Mouse (Mus musculus) small intestine, adult 2 months (tissue): ENCODE data around the gene Pdia2. TPM values are rescaled to one million over a fixed set of nuclear protein-coding genes. Genes with fewer than 3 reads are reported as not detected.
"Not testable (repeated sequence)": the region's sequence is repeated elsewhere in the genome, so short reads cannot be mapped to it uniquely, and the experiment has no call there.

Experiments
- H3K27ac ChIP-seq: fragments of 200-500 bp; 2 replicates; pipeline ENCODE4 v1.5.1; 2012; ENCODE audit warnings: low read depth, low read length, control low read depth, inconsistent platforms; ENCODE audit not compliant: insufficient read depth
- H3K27me3 ChIP-seq: fragments of 200-500 bp; 2 replicates; pipeline ENCODE4 v1.6.1; 2012; ENCODE audit warnings: mild to moderate bottlenecking, moderate library complexity, low read length, inconsistent platforms; ENCODE audit not compliant: control insufficient read depth, insufficient read depth
- H3K36me3 ChIP-seq: fragments of 200-500 bp; 2 replicates; pipeline ENCODE4 v1.6.1; 2012; ENCODE audit warnings: mild to moderate bottlenecking, low read length, control low read depth, inconsistent platforms; ENCODE audit not compliant: control insufficient read depth, insufficient read depth
- H3K4me1 ChIP-seq: fragments of 200-500 bp; 2 replicates; pipeline ENCODE4 v1.6.1; 2012; ENCODE audit warnings: low read length, inconsistent platforms, mixed read lengths; ENCODE audit not compliant: control insufficient read depth, insufficient read depth, insufficient read length
- H3K4me3 ChIP-seq: fragments of 200-500 bp; 2 replicates; pipeline ENCODE4 v1.5.1; 2012; ENCODE audit warnings: low read depth, mild to moderate bottlenecking, control low read depth, inconsistent platforms, low read length, moderate library complexity
- CTCF ChIP-seq: fragments of 200-500 bp; IDR thresholded peaks from 2 replicates; pipeline ENCODE4 v1.5.1; 2012; ENCODE audit warnings: low read depth, mild to moderate bottlenecking, control low read depth, inconsistent platforms, low read length, moderate library complexity, mixed read lengths; ENCODE audit not compliant: insufficient replicate concordance, insufficient read length; ENCODE audit errors: extremely low read depth
- POLR2A ChIP-seq: fragments of 200-500 bp; IDR thresholded peaks from 2 replicates; pipeline ENCODE4 v1.6.1; 2012; ENCODE audit warnings: low read depth, mild to moderate bottlenecking, control low read depth, inconsistent platforms, low read length, moderate library complexity
- WGBS: fragments of 180-500 bp; shearing (Covaris S2); methylation state at CpG from one replicate; pipeline ENCODE4 v1.1.7; 2018; 5-methylcytosine and 5-hydroxymethylcytosine counted together
- polyA plus RNA-seq: library from polyadenylated mRNA; depleted of rRNA; stranded (reverse); fragments of >200 nt; gene quantifications from 2 replicates; pipeline ENCODE4 v1.2.3, GENCODE M21; 2012; rRNA removed

Gene Pdia2
- polyA plus RNA-seq, 1 experiment = 1.6 TPM

GRCm38 (mm10) chr17:26181179-26181578 lies 17.7 kb downstream of the Pdia2 start:
- Histone ChIP-seq H3K4me3 (no peak overlapping the region), H3K36me3 (peaks cover 36% of the 10 kb centered on the region), H3K27me3 (no peaks in the 10 kb centered on the region), H3K4me1 (no peaks in the 10 kb centered on the region), H3K27ac (no peak overlapping the region)
- 94% methylated on average over 3 of the region's 3 CpGs for WGBS
- no peak for TF ChIP-seq POLR2A
- no peak for TF ChIP-seq CTCF

DNA sequence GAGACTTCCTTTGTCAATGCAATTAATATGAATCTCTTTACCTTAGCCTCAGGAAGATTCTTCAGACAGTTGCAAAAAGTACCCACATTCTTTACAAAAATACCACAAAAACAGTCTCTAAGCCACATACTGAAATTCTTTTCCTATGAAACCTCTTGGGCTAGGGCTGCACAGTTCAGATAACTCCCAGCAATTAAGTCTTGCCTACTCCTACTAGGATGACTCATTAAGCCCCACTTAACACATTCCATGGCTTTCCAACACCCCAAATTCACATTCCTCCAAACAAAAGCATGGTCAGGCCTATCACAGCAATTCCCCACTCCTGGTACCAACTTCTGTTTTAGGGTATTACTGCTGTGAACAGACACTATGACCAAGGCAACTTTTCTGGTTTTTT lies 20.3 kb downstream of the Pdia2 start:
- Histone ChIP-seq H3K27ac (no peak overlapping the region), H3K27me3 (no peaks in the 10 kb centered on the region), H3K4me1 (no peaks in the 10 kb centered on the region), H3K4me3 (no peak overlapping the region), H3K36me3 (peaks cover 27% of the 10 kb centered on the region)
- TF ChIP-seq CTCF = no peak
- TF ChIP-seq POLR2A = no peak

- H3K27ac ChIP-seq, H3K27me3 ChIP-seq, H3K4me1 ChIP-seq, H3K4me3 ChIP-seq: not testable (repeated sequence)
- H3K36me3 ChIP-seq = peaks cover 21% of the 10 kb centered on the region
- 67% methylated on average over 2 of the region's 2 CpGs for WGBS
Measured at GRCm38 (mm10) chr17:26175248-26175647, 23.6 kb downstream of the Pdia2 start.

DNA sequence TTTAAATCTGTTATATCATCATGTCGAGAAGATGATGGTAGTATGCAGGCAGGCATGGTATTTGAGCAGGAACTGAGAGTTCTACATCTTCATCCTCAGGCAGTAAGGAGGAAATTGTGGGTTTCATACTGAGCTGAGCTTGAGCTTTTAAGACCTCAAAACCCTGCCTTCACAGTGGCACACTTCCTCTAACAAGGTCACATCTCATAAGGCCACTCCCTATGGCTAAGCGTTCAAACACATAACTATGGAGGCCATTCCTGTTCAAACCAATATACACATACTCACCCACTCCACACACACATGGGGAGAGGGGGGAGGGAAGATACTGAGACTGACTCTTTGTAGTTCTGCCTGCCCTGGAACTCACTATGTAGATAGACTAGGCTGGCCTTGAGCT lies 30.8 kb downstream of the Pdia2 start:
- 75% methylated on average over 2 of the region's 2 CpGs for WGBS
- Histone ChIP-seq H3K27me3 (no peaks in the 10 kb centered on the region), H3K4me3 (no peak overlapping the region), H3K36me3 (peaks cover 6% of the 10 kb centered on the region), H3K4me1 (peaks cover 2% of the 10 kb centered on the region; the same call in 1 of the 2 replicates), H3K27ac (no peak overlapping the region; the same call in 1 of the 2 replicates)
- no peak for TF ChIP-seq POLR2A
- TF ChIP-seq CTCF = no peak

- Histone ChIP-seq H3K4me1 (no peaks in the 10 kb centered on the region), H3K27ac (no peak overlapping the region), H3K27me3 (no peaks in the 10 kb centered on the region), H3K4me3 (no peak overlapping the region), H3K36me3 (peaks cover 4% of the 10 kb centered on the region; the same call in 1 of the 2 replicates)
- 98% methylated on average over 1 of the region's 1 CpGs for WGBS
- TF ChIP-seq POLR2A = no peak
- no peak for TF ChIP-seq CTCF
Measured at GRCm38 (mm10) chr17:26162736-26163135, 36.2 kb downstream of the Pdia2 start.

GRCm38 (mm10) chr17:26151886-26152630 lies 46.8 kb downstream of the Pdia2 start:
- H3K4me1 ChIP-seq = no peaks in the 10 kb centered on the region
- H3K4me3 ChIP-seq = no peak overlapping the region
- H3K27ac ChIP-seq = no peak overlapping the region
- H3K36me3 ChIP-seq = peaks cover 6% of the 10 kb centered on the region
- no peaks in the 10 kb centered on the region for H3K27me3 ChIP-seq
- TF ChIP-seq CTCF = no peak
- TF ChIP-seq POLR2A = no peak
- WGBS = 94% methylated on average over 2 of the region's 2 CpGs

DNA sequence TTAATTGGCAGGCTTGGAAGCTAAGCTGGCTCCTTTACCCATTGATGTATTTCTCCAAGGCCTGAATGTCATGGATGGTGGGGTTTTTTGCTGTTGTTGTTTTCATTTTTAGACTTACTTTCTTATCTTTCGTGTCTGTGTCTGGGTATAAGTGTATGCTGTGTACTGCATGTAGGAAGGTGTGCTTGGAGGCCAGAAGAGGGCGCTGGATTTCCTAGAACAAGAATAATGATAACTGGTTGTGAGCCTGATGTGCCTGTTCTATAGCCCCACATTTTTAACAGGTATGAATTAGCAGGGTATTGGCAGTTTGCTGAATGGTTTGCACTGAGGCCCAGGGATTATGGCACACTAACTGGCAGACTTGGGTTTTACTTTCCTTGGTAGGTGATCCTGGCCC lies 49.8 kb downstream of the Pdia2 start:
- WGBS = 78% methylated on average over 2 of the region's 2 CpGs
- Histone ChIP-seq H3K4me1 (no peaks in the 10 kb centered on the region), H3K27me3 (no peaks in the 10 kb centered on the region), H3K36me3 (peaks cover 6% of the 10 kb centered on the region), H3K27ac (no peak overlapping the region), H3K4me3 (no peak overlapping the region)
- TF ChIP-seq CTCF (no peak), POLR2A (no peak)

Other genes starting within 250 kb of the Pdia2 start
- 0.04 TPM in 1 of 2 replicates, not detected in the other for gene A930017K11Rik, start 246.5 kb downstream of the Pdia2 start, polyA plus RNA-seq
- 46.8 and 75.2 TPM in 2 replicates for gene Capn15, start 213.3 kb downstream of the Pdia2 start, polyA plus RNA-seq
- gene Rab11fip3, start 129.5 kb downstream of the Pdia2 start, polyA plus RNA-seq = 37.3 and 116 TPM in 2 replicates
- 10.9 and 14.5 TPM in 2 replicates for gene Decr2, start 108.8 kb downstream of the Pdia2 start, polyA plus RNA-seq
- 10.3 and 11.5 TPM in 2 replicates for gene Nme4, start 103.5 kb downstream of the Pdia2 start, polyA plus RNA-seq
- gene Tmem8, start 85.8 kb downstream of the Pdia2 start, polyA plus RNA-seq = 189 and 283 TPM in 2 replicates
- 54.6 and 82.5 TPM in 2 replicates for gene Mrpl28, start 75.6 kb downstream of the Pdia2 start, polyA plus RNA-seq
- 8.5 and 17.9 TPM in 2 replicates for gene Axin1, start 60.4 kb downstream of the Pdia2 start, polyA plus RNA-seq
- gene Rgs11, start 3.9 kb upstream of the Pdia2 start, polyA plus RNA-seq = 3.8 and 29.7 TPM in 2 replicates
- gene Arhgdig, start 8.7 kb upstream of the Pdia2 start, polyA plus RNA-seq = 3.2 and 44.6 TPM in 2 replicates
- gene Fam234a, start 45.2 kb upstream of the Pdia2 start, polyA plus RNA-seq = 154 and 290 TPM in 2 replicates
- 6.4 and 6.9 TPM in 2 replicates for gene Luc7l, start 53.8 kb upstream of the Pdia2 start, polyA plus RNA-seq
- gene Neurl1b, start 215.7 kb upstream of the Pdia2 start, polyA plus RNA-seq = 39.3 and 79.7 TPM in 2 replicates